Mouse (Mus musculus): Measurements from ENCODE around the gene Exoc6.
"Not testable (repeated sequence)": the region's sequence is repeated elsewhere in the genome, so short reads cannot be mapped to it uniquely, and the experiment has no call there.

GRCm38 (mm10) chr19:37527736-37528135 lies 22.5 kb upstream of the Exoc6 start:
- TF ChIP-seq CTCF, EP300 (IDR thresholded peaks at IDR 0.05; ENCODE audit: low read depth): not testable (repeated sequence)
